Comparison of ENCODE assay signal across 14 mouse cellular contexts in genomic region chr1:163873158-163873557, GRCm38 (mm10).
"Had no signal": no experiment of that assay in that cellular context is flagged by ENCODE, and none has a peak within 500 bp of the region (broad histone marks: within the 10 kb centered on the region; RNA-seq: fewer than 3 reads in every experiment).

No protein-coding gene starts in this region.

- H3K36me3 ChIP-seq: midbrain, embryonic 10.5 days; stomach, embryonic 15.5 days had no signal

- H3K4me3 ChIP-seq: left cerebral cortex, adult 2 months; limb, embryonic 13.5 days; midbrain, embryonic 10.5 days; neural tube, embryonic 13.5 days; stomach, embryonic 15.5 days had no signal

- DNase-seq: kidney, adult 8-10 months; kidney, postnatal 25 days; lung, adult 18-20 months; lung, postnatal 36 days; retina, postnatal 1 day; right cerebral cortex, postnatal 4 days; spleen, adult 18-20 months; thymus, postnatal 36 days had no signal

- H3K4me1 ChIP-seq: midbrain, embryonic 10.5 days; neural tube, embryonic 13.5 days; stomach, embryonic 15.5 days had no signal

- H3K9me3 ChIP-seq: limb, embryonic 13.5 days; midbrain, embryonic 10.5 days; neural tube, embryonic 13.5 days; stomach, embryonic 15.5 days had no signal

- H3K27me3 ChIP-seq: limb, embryonic 13.5 days; neural tube, embryonic 13.5 days; stomach, embryonic 15.5 days had no signal

- H3K27ac ChIP-seq: left cerebral cortex, adult 2 months; limb, embryonic 13.5 days; liver, embryonic 14.5 days; midbrain, embryonic 10.5 days; neural tube, embryonic 13.5 days; stomach, embryonic 15.5 days had no signal
